Mouse (Mus musculus): Measurements from ENCODE around the gene Ddhd1. TPM values are rescaled to one million over a fixed set of nuclear protein-coding genes. Genes with fewer than 3 reads are reported as not detected.

Gene Ddhd1
- polyA plus RNA-seq, 1 experiment: 90.2 TPM

DNA sequence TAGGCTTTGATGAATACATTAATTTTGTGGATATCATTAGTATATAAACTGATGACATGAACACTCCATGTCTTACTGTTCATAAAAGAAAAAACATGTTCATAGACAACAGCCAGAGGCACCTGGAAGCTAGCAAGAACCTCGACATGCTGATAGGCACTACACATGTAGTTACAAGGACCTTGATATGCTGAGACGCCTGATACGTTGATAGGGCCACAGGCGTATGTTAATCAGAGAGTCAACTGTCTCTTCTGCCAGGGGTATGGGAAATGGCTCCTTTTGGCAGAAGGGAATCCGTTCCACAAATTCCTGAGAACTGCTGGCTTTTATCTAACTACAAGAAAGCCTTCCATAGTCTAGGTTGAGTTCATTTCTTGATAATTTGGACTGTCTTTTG lies 27.4 kb downstream of the Ddhd1 start:
- no peak overlapping the region for H3K27ac ChIP-seq (ENCODE audit: insufficient read depth, low read length)
- no peaks in the 10 kb centered on the region; the same call in none of the 2 replicates for H3K4me1 ChIP-seq (ENCODE audit: control insufficient read depth, insufficient read depth, low read length)
- TF ChIP-seq POLR2A (IDR thresholded peaks at IDR 0.05; ENCODE audit: extremely low read depth, insufficient read depth, low read length): no peak
- TF ChIP-seq CTCF (IDR thresholded peaks at IDR 0.05; ENCODE audit: extremely low read depth, insufficient read depth, low read length): no peak
- no peak overlapping the region for H3K4me3 ChIP-seq (ENCODE audit: insufficient read depth, low read length)

DNA sequence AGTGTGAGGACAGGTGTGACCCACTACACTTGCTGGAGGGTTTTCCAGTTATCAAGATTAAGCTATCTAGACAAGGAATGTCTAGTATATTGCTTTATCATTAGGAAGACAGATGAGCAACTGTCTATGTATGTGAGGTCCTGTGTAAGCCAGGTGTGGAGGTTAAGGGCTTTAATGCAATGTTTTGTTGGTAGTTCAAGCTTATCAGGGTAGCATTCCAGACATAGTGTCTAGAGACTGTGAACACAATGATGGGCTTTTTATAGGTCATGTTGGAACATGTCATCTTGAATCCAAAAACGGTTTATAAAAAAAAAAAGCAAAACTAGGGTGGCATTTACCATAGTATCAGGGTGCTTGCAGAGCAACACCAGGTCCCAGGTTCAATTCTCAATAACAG lies 28.0 kb downstream of the Ddhd1 start:
- Histone ChIP-seq H3K4me3 (ENCODE audit: insufficient read depth, low read length) (no peak overlapping the region), H3K27ac (ENCODE audit: insufficient read depth, low read length) (no peak overlapping the region), H3K4me1 (ENCODE audit: control insufficient read depth, insufficient read depth, low read length) (no peaks in the 10 kb centered on the region; the same call in none of the 2 replicates)
- TF ChIP-seq CTCF (IDR thresholded peaks at IDR 0.05; ENCODE audit: extremely low read depth, insufficient read depth, low read length) (no peak), POLR2A (IDR thresholded peaks at IDR 0.05; ENCODE audit: extremely low read depth, insufficient read depth, low read length) (no peak)

DNA sequence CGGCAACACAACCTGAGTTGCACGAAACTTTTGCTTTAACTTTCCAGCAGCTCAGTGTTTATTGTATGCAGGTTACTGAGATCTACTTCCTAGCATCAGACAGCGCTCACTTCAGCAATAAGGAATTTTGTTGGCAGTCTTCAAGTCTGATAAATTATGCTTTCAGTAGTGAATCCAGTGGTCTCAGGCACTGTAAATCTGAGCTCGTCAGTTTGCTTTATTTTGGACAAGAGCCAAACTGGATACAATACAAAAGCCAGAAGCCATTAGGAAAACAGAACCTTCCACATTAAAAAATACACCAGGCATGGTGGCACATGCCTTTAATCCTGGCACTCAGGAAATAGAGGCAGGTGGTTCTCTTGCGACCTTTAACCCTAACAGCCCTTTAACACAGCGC lies 39.6 kb downstream of the Ddhd1 start:
- Histone ChIP-seq H3K27ac (ENCODE audit: insufficient read depth, low read length) (no peak overlapping the region), H3K4me3 (ENCODE audit: insufficient read depth, low read length) (no peak overlapping the region), H3K4me1 (ENCODE audit: control insufficient read depth, insufficient read depth, low read length) (no peaks in the 10 kb centered on the region; the same call in 1 of the 2 replicates)
- no peak for TF ChIP-seq POLR2A (IDR thresholded peaks at IDR 0.05; ENCODE audit: extremely low read depth, insufficient read depth, low read length)
- TF ChIP-seq CTCF (IDR thresholded peaks at IDR 0.05; ENCODE audit: extremely low read depth, insufficient read depth, low read length): no peak

DNA sequence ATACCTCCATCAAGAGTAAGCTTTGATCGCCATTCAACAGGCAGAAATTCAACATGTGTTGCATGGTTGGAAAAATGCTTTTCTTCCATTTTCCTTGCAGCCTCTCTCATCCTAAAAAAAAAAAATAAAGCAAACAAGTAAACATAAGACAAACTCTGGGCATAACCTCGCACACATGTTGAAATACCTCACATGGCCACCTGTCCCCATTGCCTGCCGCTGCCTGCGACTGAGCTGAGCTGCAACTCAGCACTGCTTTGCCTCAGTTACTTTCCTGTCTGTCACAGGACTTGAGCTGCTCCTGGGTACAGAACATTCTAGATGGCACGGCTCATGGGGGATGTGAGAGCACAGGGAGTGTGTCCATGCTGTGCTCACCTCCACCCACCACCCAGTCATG lies 41.4 kb downstream of the Ddhd1 start:
- no peaks in the 10 kb centered on the region; the same call in 1 of the 2 replicates for H3K4me1 ChIP-seq (ENCODE audit: control insufficient read depth, insufficient read depth, low read length)
- H3K27ac ChIP-seq (ENCODE audit: insufficient read depth, low read length): no peak overlapping the region
- H3K4me3 ChIP-seq (ENCODE audit: insufficient read depth, low read length): no peak overlapping the region
- no peak for TF ChIP-seq POLR2A (IDR thresholded peaks at IDR 0.05; ENCODE audit: extremely low read depth, insufficient read depth, low read length)
- no peak for TF ChIP-seq CTCF (IDR thresholded peaks at IDR 0.05; ENCODE audit: extremely low read depth, insufficient read depth, low read length)

DNA sequence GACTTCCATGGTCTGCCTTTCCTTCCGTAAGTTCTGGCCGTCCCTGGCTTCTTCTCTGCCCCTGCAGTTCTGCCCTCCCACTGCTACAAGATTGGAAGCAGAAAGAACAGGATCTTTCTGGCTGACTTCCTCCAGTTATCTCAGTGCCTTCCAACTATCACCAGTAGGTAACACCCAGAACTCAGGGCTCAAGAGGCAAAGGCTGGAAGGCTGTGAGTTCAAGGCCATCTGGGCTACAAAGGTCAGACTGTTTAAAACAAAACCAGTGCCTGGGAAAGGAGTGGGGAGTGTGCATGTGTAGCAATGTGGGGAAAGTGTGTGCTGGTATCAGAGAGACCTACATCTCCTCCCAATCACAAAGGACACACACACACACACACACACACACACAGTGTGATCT lies 42.2 kb downstream of the Ddhd1 start:
- no peak overlapping the region for H3K27ac ChIP-seq (ENCODE audit: insufficient read depth, low read length)
- no peaks in the 10 kb centered on the region; the same call in 1 of the 2 replicates for H3K4me1 ChIP-seq (ENCODE audit: control insufficient read depth, insufficient read depth, low read length)
- H3K4me3 ChIP-seq (ENCODE audit: insufficient read depth, low read length): no peak overlapping the region
- TF ChIP-seq POLR2A (IDR thresholded peaks at IDR 0.05; ENCODE audit: extremely low read depth, insufficient read depth, low read length) (no peak), CTCF (IDR thresholded peaks at IDR 0.05; ENCODE audit: extremely low read depth, insufficient read depth, low read length) (no peak)

DNA sequence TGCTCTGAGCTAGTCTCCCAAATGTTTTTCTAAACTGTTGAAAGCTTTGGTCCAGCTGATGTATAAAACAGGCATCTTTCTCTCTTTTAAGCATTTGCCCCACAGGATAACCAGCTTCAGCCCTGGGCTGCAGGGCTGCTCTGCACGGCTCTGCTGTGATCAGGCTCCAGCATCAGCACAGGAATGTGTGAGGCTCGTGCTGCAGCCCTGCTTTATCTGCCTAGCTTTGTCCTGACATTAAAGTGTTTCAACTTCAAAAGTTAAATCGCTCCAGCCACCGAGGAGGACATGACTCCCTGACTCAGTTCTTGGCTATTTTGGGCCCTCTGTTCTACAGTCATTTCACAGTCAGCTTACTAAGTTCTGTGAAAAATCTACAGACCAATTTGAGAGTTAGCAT lies 43.1 kb downstream of the Ddhd1 start:
- H3K4me3 ChIP-seq (ENCODE audit: insufficient read depth, low read length): no peak overlapping the region
- no peaks in the 10 kb centered on the region; the same call in 1 of the 2 replicates for H3K4me1 ChIP-seq (ENCODE audit: control insufficient read depth, insufficient read depth, low read length)
- no peak overlapping the region for H3K27ac ChIP-seq (ENCODE audit: insufficient read depth, low read length)
- TF ChIP-seq CTCF (IDR thresholded peaks at IDR 0.05; ENCODE audit: extremely low read depth, insufficient read depth, low read length) (no peak), POLR2A (IDR thresholded peaks at IDR 0.05; ENCODE audit: extremely low read depth, insufficient read depth, low read length) (no peak)

DNA sequence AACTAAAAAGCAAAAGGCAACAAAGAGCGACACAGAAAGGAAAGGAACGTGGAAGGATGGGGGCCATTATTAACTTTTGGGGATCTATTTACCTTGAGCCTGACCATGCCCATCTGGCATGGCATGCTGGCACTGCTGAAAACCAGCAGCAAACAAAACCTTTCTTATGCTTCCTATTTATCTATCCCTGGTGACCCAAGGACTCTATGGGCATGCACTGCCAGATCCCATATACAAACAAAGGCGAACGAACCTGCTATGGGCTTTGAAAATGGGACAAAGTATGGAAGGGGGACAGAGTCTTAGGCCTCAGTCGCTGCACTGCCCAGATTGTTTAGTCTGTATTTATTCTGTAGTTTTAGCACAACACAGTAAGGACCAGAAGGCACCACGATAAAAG lies 43.5 kb downstream of the Ddhd1 start:
- H3K4me3 ChIP-seq (ENCODE audit: insufficient read depth, low read length): no peak overlapping the region
- no peaks in the 10 kb centered on the region; the same call in 1 of the 2 replicates for H3K4me1 ChIP-seq (ENCODE audit: control insufficient read depth, insufficient read depth, low read length)
- no peak for TF ChIP-seq POLR2A (IDR thresholded peaks at IDR 0.05; ENCODE audit: extremely low read depth, insufficient read depth, low read length)
- TF ChIP-seq CTCF (IDR thresholded peaks at IDR 0.05; ENCODE audit: extremely low read depth, insufficient read depth, low read length): no peak
- no peak overlapping the region for H3K27ac ChIP-seq (ENCODE audit: insufficient read depth, low read length)

DNA sequence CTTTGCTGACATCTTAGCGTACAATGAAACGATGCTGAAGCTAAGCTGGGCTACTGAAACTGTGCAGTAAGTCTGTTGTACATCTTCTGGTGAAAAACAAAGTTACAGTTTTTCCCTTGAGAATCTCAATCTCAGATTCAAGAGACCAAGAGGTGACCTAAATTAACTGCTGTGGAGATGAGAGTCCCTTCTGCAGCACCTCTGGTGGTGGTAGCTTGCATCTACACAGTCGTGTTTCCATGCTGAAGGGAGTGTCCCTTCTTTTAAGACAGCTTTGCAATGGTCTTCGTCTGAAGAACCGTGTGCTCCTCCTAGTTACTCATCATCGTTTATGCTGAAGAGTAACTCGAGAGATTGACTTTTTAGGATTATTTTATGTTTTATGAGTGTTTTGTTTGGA lies 46.3 kb downstream of the Ddhd1 start:
- Histone ChIP-seq H3K4me3 (ENCODE audit: insufficient read depth, low read length) (no peak overlapping the region), H3K27ac (ENCODE audit: insufficient read depth, low read length) (no peak overlapping the region), H3K4me1 (ENCODE audit: control insufficient read depth, insufficient read depth, low read length) (no peaks in the 10 kb centered on the region; the same call in 1 of the 2 replicates)
- no peak for TF ChIP-seq POLR2A (IDR thresholded peaks at IDR 0.05; ENCODE audit: extremely low read depth, insufficient read depth, low read length)
- peak; percentile 31; the same call in 1 of the 2 replicates for TF ChIP-seq CTCF (IDR thresholded peaks at IDR 0.05; ENCODE audit: extremely low read depth, insufficient read depth, low read length)

DNA sequence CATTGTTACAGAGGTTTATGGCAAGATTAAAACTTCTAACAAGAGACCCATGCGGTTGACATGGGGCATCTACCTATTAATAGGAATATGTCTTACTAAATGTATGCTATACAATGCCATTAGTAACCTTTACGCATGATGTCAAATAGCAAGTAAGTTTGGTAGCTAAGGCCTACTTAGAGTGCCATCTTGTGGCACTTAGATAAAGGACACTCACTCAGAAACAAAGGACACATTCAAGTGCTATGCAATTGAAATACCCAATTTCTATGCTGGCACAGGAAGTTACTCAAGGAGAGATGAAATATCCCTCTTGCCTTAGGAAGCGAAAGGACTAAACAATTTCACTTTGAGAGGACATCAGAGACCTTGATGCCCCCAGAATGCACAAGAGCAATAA lies 55.9 kb downstream of the Ddhd1 start:
- 0 out of 2 replicates have a peak, but pooled peaks have one; percentile 3 for TF ChIP-seq CTCF (IDR thresholded peaks at IDR 0.05; ENCODE audit: extremely low read depth, insufficient read depth, low read length)
- no peak for TF ChIP-seq POLR2A (IDR thresholded peaks at IDR 0.05; ENCODE audit: extremely low read depth, insufficient read depth, low read length)
- H3K4me1 ChIP-seq (ENCODE audit: control insufficient read depth, insufficient read depth, low read length): peaks cover 4% of the 10 kb centered on the region
- 0 out of 2 replicates have a peak overlapping the region, but pooled peaks have one; percentile 12 for H3K27ac ChIP-seq (ENCODE audit: insufficient read depth, low read length)
- no peak overlapping the region for H3K4me3 ChIP-seq (ENCODE audit: insufficient read depth, low read length)

DNA sequence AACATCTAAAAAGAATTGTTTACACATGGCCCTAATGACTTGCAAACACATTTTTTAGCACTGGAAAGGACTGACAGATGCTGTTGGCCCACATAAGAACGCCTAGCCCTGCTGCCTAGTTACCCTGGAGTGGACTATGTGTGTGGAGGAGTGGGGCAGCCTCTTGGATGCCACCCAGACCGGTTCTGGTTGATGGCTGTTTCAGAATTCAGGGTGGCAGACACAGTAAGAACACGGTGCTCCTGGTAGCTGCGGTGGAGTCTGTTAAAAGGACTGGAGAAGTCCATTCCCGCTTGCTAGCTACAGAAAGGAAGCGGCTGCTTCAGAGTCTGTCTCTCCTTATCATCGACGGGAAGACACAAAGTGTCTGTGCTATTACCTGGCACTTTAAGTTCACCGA lies 57.4 kb downstream of the Ddhd1 start:
- Histone ChIP-seq H3K27ac (ENCODE audit: insufficient read depth, low read length) (peak overlapping the region; percentile 55; the same call in 1 of the 2 replicates), H3K4me1 (ENCODE audit: control insufficient read depth, insufficient read depth, low read length) (peaks cover 4% of the 10 kb centered on the region), H3K4me3 (ENCODE audit: insufficient read depth, low read length) (no peak overlapping the region)
- no peak for TF ChIP-seq CTCF (IDR thresholded peaks at IDR 0.05; ENCODE audit: extremely low read depth, insufficient read depth, low read length)
- no peak for TF ChIP-seq POLR2A (IDR thresholded peaks at IDR 0.05; ENCODE audit: extremely low read depth, insufficient read depth, low read length)

Data from cortical plate, adult 2 months (tissue).